Mouse (Mus musculus): Measurements from ENCODE around the gene Serping1.

The Serping1 gene

GRCm38 (mm10) chr2:84779210-84779609 lies 4.0 kb upstream of the Serping1 start:
- no peak for DNase-seq (ENCODE audit: low spot score)

- no peak for DNase-seq (ENCODE audit: low spot score)
These were observed 2.5 kb upstream of the Serping1 start for GRCm38 (mm10) chr2:84777706-84778105.

- no peak for DNase-seq (ENCODE audit: low spot score)
These were observed 421 bp upstream of the Serping1 start for GRCm38 (mm10) chr2:84775665-84776064.

GRCm38 (mm10) chr2:84774751-84775150 lies 493 bp downstream of the Serping1 start:
- DNase-seq (ENCODE audit: low spot score) = no peak

DNA sequence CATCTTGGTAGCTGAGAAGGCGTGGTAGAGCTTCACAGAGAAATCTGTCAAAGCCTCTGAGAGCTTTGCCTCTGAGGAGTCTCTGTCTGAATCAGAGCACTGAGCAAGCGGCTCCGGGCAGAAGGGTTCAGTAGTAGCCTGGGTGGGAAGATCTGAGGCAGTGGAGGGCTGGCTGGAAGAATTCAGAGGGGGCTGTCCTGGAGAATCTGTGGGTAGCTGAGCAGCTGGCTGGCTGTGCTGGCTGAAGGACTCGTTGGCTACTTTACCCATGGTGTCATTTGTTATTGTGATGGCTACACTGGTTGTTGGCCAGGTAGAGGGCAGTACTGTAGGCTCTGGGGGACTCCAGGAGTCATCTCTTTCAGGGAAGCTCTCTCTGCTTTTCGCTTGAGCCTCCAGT lies 2.0 kb downstream of the Serping1 start:
- DNase-seq (ENCODE audit: low spot score) = no peak

DNA sequence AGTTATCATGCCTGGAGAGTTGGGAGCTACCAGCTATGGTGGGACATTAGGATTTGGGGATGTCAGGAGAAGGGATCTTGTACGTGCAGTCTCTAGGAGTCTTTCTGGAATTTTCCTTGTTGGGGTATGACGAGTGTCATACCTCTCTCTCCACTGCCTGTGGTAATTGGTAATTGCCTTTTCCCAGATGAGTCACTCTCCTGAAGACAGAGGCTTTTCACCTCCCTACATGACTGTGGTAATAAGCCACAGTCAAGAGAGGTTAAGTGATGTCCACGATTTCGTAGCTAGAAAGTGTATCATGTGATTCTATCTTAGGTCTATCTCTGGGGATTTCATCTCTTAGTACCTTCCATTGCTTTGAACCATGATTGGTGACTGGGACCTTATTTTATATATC lies 2.8 kb downstream of the Serping1 start:
- no peak for DNase-seq (ENCODE audit: low spot score)

- no peak for DNase-seq (ENCODE audit: low spot score)
These were observed 4.7 kb downstream of the Serping1 start for GRCm38 (mm10) chr2:84770501-84770900.

- DNase-seq (ENCODE audit: low spot score) = no peak
These were observed 12.4 kb downstream of the Serping1 start for GRCm38 (mm10) chr2:84762818-84763217.

- DNase-seq (ENCODE audit: low spot score) = no peak
These were observed 12.9 kb downstream of the Serping1 start for GRCm38 (mm10) chr2:84762295-84762694.

DNA sequence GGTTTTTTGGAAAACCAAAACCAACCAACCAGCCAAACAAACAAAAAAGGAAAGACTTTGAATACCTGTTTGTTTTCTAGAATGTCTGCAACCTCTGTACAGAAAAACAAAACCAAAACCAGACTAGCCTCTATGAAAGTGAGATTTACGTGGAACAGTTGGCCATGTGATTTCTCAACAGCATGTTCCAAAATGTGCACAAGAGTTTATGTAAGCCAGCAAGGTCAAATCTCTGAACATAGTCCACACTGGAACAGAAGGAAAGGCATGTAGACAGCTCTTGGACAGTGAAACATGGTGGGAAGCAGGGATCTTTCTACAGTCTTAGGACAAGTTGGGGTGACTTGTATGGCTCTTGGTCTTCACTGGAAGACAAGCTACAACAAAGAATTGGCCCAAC lies 13.4 kb downstream of the Serping1 start:
- no peak for DNase-seq (ENCODE audit: low spot score)

DNA sequence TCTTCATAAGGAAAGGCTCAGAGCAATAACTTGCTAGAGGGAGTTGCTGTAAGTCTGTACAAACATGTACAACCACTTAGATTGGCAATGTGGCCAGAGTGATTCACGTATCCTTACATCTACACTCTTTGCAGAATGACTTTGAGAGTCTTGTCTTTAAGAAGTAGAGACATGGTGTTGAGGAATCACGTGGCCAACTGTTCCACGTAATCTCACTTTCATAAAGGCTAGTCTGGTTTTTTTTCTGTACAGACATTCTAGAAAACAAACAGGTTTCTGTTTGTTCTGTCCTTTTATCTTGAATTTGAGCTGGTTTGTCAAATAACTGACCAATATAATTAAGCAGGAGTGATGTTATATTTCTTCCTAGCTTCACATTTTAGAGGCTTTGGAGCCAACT lies 13.9 kb downstream of the Serping1 start:
- DNase-seq (ENCODE audit: low spot score) = no peak

- DNase-seq (ENCODE audit: low spot score) = no peak
These were observed 14.5 kb downstream of the Serping1 start for GRCm38 (mm10) chr2:84760777-84761176.

GRCm38 (mm10) chr2:84758542-84759127 lies 16.6 kb downstream of the Serping1 start:
- no peak for DNase-seq (ENCODE audit: low spot score)

- no peak for DNase-seq (ENCODE audit: low spot score)
These were observed 18.1 kb downstream of the Serping1 start for GRCm38 (mm10) chr2:84757026-84757682.

GRCm38 (mm10) chr2:84756245-84756644 lies 19.0 kb downstream of the Serping1 start:
- no peak for DNase-seq (ENCODE audit: low spot score)

- DNase-seq (ENCODE audit: low spot score) = no peak
These were observed 25.1 kb downstream of the Serping1 start for GRCm38 (mm10) chr2:84750115-84750514.

GRCm38 (mm10) chr2:84744126-84744525 lies 31.1 kb downstream of the Serping1 start:
- DNase-seq (ENCODE audit: low spot score) = no peak

GRCm38 (mm10) chr2:84743561-84743960 lies 31.7 kb downstream of the Serping1 start, which contains the start of gene Gm19426:
Gene Gm19426 (minus strand): TSS chr2:84743655.
- no peak for DNase-seq (ENCODE audit: low spot score)

DNA sequence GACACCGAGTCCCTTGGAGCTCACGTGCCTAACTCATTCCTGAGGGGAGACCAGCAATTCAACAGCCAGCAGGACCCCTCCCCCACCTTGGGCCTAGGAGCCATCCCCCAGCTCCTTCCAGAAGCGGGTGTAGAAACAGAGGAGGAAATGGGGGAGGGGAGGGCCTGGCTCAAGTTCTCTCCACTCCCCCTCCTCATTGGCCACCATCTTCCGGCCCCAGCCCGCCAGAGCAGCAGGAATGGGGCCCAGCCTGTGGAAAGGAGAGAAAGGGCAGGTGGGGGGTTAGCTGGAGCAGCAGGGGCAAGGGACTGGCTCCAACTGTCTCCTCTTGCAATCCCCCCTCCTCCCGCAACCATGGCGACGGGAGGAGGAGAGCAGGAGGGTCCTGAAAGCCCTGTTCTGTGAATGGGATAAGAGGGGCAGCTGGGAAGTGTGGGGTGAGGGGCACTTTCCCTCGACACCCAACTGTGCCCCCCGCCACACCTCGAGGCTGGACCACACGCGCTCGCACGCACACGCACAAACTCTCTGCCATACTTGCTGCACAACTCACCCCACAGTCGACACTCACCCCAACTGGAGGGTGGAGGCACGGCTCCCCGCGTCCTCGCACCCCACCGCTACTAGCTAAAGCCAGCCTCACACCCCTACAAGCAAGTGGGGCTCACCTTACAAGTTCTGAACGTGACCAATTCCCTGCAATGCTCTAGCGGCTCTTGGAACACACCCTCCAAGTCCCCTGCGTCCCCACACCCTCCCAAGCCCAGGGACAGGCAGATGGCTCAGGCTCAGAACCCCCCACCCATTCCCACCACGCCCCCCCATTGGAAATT lies 32.6 kb downstream of the Serping1 start:
- DNase-seq (ENCODE audit: low spot score) = no peak

DNA sequence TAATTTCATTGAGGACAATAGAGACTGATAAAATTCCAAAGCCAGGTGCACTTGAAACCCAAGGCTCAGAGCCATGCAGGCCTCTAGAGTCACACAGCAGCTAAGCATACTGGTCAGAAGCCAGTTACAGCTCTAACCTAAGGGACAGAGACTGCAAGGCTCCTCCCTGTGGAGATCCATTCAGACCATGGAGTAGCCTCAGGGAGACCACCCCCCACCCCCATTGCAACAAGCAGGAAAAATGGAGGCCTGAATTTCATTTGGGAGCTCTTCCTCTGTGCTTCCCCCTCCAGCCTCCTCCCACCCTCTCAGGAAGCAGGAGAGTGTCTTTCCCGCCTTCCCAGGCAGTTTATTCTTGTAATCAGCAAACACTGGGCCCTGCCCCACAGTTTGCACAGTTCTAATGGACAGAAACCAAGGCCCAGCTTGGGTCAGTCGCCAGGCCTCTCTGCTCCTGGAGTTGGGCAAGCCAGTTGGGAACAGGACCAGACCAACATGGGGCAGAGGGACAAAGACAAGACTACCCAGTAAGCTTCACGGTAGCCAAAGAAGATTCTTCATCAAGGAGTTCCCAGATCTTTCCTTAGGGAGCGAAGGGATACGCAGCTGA lies 33.3 kb downstream of the Serping1 start:
- DNase-seq (ENCODE audit: low spot score) = no peak

- no peak for DNase-seq (ENCODE audit: low spot score)
These were observed 34.5 kb downstream of the Serping1 start for GRCm38 (mm10) chr2:84740608-84741333.
